Mouse (Mus musculus): ENCODE results near the gene Pot1b.
A peak's percentile ranks its signal among the peaks of the same experiment; 100 is the strongest.

The Pot1b gene

GRCm38 (mm10) chr17:55711984-55712811 lies at the start of gene Pot1b:
Gene Pot1b, minus strand, starts transcription at chr17:55712628.
- peak; percentile 93 for DNase-seq (ENCODE audit: low read depth)

GRCm38 (mm10) chr17:55751170-55751569 lies 38.7 kb upstream of the Pot1b start:
- no peak for DNase-seq (ENCODE audit: low read depth)

- no peak for DNase-seq (ENCODE audit: low read depth)
Observed at GRCm38 (mm10) chr17:55749786-55750185, 37.4 kb upstream of the Pot1b start, which contains the start of gene Adgre4. Gene Adgre4, plus strand, starts transcription at chr17:55749984.

- no peak for DNase-seq (ENCODE audit: low read depth)
Observed at GRCm38 (mm10) chr17:55736675-55737074, 24.2 kb upstream of the Pot1b start.

- DNase-seq (ENCODE audit: low read depth), result no peak
Observed at GRCm38 (mm10) chr17:55726193-55726592, 13.8 kb upstream of the Pot1b start.

- DNase-seq (ENCODE audit: low read depth), result no peak
Observed at GRCm38 (mm10) chr17:55722250-55722649, 9.8 kb upstream of the Pot1b start.

GRCm38 (mm10) chr17:55721270-55721669 lies 8.8 kb upstream of the Pot1b start:
- no peak for DNase-seq (ENCODE audit: low read depth)

GRCm38 (mm10) chr17:55702865-55703264 lies 9.6 kb downstream of the Pot1b start:
- no peak for DNase-seq (ENCODE audit: low read depth)

- DNase-seq (ENCODE audit: low read depth), result peak; percentile 38
Observed at GRCm38 (mm10) chr17:55702161-55702820, 10.1 kb downstream of the Pot1b start.

GRCm38 (mm10) chr17:55699388-55699787 lies 13.0 kb downstream of the Pot1b start:
- no peak for DNase-seq (ENCODE audit: low read depth)

GRCm38 (mm10) chr17:55661099-55661498 lies 51.3 kb downstream of the Pot1b start:
- DNase-seq (ENCODE audit: low read depth), result no peak

- no peak for DNase-seq (ENCODE audit: low read depth)
Observed at GRCm38 (mm10) chr17:55625092-55625491, 87.3 kb downstream of the Pot1b start, which contains the start of gene Vmn2r118. Gene Vmn2r118, minus strand, starts transcription at chr17:55625192.
